Mouse (Mus musculus): ENCODE data around the gene Myg1.

Myg1 gene

GRCm38 (mm10) chr15:102341580-102341979 is 10.1 kb downstream of the Myg1 start:
- peak; percentile 32 for DNase-seq (ENCODE audit: extremely low read depth, insufficient read length, low spot score)

DNA sequence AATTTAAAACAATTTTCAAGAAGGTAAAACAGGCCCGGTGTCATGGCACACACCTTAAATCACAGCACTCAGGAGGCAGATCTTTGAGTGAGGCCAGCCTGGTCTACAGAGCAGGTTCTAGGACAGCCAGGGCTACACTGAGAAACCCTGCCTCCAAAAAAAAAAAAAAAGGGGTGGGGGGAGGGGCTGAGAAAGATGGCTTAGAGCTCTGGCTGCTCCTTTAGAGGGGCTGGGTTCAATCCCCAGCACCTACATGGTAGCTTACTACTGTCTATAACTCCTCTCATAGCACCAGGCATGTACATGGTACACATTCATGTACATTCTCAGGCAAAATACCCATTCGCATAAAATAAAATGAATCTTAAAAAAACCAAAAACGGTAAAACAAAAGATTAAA is 13.0 kb downstream of the Myg1 start:
- no peak for DNase-seq (ENCODE audit: extremely low read depth, insufficient read length, low spot score)

- peak; percentile 60 for DNase-seq (ENCODE audit: extremely low read depth, insufficient read length, low spot score)
Measured at GRCm38 (mm10) chr15:102346444-102346843, 14.9 kb downstream of the Myg1 start.

DNA sequence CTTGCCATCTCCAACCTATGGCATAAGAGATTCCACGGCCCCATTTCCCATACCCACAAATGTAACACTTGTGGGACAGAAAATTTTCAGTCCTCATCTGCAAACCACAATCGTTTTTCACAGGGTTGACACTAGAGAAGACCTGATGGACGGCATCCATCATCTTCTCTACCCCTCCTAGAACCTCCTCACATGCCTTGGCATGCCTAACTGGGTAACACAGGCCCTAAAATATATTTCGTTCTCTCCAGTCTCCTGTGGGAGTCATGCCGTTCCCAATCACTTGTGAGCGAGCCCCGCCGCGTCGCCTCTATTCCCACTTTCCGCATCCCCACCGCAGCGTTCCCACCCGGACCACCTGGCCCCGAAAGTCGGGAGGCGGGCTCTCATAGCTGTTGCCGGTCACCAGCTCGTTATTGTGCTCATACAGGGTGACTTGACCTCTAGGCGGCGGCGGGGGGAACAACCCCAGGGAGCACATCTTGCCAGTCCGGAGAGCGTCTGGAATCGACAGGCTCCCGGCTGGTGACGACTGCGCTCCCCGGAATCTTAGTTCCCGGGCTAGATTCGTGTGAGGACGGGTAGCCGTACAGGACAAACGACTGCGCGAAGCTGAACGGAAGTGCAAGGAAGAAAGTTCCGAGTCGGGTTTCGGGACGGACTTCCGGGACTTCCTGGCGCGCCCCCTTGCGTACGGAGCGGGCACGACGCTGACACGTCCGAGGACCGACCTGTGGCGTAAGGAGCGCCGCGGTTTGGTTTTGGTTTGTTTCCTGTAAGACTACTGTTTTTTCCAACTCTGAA is 18.8 kb downstream of the Myg1 start, which contains the start of gene Aaas:
Aaas (minus strand) TSS at position 634 of the 804 bp plus-strand sequence.
- peak; percentile 98 for DNase-seq (ENCODE audit: extremely low read depth, insufficient read length, low spot score)

- DNase-seq (ENCODE audit: extremely low read depth, insufficient read length, low spot score) = no peak
Measured at GRCm38 (mm10) chr15:102350942-102351291, 19.4 kb downstream of the Myg1 start.

DNA sequence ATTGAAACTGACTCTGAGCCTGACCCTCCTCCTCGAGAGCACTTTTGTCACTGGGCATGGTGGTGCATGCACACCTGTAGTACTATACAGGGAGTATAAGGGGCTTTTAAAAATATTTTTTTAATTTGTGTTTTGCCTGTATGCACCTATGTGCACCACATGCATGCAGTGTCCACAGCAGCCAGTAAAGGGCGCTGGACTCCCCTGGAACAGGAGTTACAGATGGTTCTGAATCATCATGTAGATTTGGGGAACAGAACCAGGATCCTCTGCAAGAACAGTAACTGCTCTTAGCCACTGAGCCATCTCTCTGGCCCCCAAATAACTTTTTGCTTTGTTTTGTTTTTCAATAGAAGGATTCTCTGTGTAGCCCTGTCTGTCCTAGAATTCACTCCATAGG is 20.7 kb downstream of the Myg1 start:
- DNase-seq (ENCODE audit: extremely low read depth, insufficient read length, low spot score) = no peak

DNA sequence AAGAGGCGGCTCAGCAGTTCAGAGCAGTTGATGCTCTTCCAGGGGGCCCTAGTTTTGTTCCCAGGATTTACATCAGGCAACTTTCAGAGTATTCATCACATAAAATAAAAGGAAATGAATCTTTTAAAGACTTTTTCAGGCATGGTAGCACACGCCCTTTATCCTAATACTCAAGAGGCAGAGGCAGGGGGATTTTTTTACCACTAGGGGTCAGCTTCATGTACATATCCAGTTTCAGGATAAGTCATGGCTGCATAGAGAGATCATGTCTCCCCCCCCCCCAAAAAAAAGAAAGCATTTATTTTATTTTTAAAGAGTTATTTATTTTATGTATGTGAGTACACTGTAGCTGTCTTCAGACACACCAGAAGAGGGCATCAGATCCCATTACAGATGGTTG is 22.5 kb downstream of the Myg1 start:
- DNase-seq (ENCODE audit: extremely low read depth, insufficient read length, low spot score) = no peak

DNA sequence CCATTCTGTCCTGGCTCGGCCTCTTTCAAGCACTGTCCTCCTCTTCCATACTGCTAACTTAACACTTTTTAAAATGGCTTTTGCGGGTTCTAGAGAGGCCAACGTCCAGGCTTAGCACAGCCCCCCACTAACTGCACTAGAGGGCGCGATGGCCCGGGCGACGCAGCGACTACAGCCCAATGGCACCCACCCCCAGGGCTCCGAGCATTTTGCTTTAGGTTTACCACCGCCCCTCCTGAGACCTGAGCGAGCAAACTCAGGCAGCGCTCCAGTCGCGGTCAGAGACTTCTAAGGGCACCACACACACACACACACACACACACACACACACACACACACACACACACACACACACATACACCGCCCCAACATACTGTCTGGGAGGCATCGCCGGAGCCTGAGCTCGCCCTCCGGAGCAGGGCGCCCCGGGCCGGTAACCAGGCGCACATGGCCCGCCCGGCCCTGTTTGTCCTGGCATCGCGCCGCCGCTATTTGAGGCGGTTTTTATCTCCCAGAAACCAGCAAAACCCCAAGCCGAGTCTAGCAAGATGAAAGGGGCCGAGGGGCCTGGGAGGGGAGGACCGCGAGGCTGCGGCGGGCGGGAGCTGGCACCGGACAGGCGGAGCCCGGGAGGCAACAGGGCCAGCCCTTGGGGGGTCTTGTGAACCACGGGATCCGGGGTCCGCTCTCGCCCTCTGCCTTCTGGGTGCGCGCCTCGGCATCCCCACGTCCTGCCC is 23.8 kb downstream of the Myg1 start:
- DNase-seq (ENCODE audit: extremely low read depth, insufficient read length, low spot score) = no peak

DNA sequence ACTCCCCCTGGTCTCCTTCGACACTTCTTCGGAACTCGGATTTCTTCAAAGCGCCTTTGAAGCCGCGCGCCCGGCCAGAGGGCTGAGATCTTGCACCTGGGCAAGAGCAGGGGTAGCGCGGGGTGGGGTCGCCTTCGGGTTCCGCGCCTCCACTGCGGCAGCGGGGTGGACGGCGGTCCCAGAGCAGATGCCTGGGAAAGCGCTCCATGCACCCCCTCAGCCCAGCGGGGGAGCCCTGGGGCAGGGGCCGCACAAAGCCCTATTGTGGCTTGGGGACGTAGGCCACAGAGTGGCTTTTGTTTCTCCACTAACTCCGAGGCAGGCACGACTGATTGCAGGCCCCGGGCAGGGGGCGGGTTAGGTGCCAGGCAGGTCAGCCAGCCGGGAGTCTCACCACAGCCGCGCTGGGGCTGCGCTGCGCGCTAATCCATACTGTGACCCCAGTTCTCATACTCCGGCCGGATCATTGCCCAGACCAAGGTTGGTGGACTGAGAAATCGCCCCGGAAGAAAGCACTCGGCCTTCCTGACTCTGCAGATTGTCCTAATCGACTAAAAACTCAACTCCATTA is 24.4 kb downstream of the Myg1 start:
- no peak for DNase-seq (ENCODE audit: extremely low read depth, insufficient read length, low spot score)

DNA sequence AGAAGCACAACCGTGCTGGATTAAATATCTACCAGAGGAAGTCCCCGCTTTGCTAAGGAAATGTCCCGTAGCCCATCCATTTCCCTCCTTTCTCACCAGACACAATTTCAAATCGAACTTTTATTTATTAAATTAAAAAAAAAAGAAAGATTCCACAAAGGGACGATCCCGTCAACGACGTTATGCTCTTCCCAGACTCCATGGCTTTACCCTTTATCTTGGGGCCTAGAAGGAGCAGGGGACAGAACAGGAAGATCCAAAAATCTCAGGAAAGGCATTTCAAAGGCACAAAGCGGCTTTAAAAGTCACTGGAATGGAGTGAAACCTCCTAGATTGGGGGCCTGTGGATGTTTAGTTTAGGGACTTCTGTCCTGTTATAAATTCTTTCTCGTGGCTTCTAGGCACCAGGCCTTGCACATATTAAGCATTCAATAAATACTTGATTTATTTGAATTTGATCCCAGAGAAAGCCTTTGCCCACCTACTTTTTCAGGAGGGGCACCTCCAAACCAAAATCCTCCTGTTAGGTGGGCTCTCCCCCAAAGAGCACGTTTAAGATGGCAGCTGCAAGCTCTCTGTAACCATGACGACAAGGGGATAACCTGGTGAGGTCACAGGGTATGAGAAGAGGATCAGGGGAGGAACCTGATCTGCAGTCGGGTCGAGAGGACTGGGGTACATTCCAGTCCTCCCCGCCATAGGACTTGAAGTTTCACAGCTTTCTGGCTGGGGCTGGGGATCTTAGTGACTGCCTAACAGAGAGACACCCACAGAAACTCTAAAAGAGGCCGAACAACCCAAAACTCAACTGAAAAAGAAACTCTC is 25.2 kb downstream of the Myg1 start:
- DNase-seq (ENCODE audit: extremely low read depth, insufficient read length, low spot score) = no peak

DNA sequence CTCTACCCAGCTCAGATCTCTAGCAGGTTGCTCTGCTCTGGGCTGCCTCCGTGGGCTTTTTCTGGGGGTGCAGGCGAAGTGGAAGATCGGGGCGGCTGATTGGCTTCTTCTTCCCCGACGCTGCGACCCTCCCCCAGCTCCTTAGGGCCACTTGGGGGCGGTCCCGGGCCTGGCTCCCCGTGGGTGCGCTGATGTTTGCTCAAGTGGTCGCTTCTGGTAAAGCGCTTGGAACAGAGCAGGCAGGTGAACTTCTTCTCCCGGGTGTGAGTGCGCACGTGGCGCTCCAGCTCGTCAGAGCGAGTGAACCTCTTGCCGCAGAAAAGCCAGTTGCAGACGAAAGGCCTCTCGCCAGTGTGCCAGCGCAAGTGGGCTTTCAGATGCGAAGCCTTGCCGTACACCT is 26.6 kb downstream of the Myg1 start:
- DNase-seq (ENCODE audit: extremely low read depth, insufficient read length, low spot score) = no peak

GRCm38 (mm10) chr15:102358834-102359233 is 27.3 kb downstream of the Myg1 start:
- DNase-seq (ENCODE audit: extremely low read depth, insufficient read length, low spot score) = peak; percentile 65

GRCm38 (mm10) chr15:102362648-102363047 is 31.1 kb downstream of the Myg1 start:
- DNase-seq (ENCODE audit: extremely low read depth, insufficient read length, low spot score) = no peak

DNA sequence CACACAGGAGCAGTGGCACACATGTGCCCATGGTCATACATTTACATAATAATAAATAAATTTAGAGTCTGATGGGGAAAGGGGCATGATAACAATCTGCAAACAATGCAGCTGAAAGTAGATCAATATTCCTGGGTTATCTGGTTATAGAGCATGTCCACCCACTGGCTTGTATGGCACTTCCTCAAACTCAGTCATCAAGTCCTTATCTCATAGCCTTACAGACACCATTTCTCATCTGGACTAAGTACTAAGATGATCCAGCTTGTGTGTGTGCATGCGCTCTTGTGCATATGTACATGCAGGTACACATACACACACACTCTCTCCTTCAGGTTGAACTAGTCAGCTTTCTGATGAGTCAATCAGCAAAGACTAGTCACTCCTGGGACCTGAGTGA is 33.2 kb downstream of the Myg1 start:
- no peak for DNase-seq (ENCODE audit: extremely low read depth, insufficient read length, low spot score)

DNA sequence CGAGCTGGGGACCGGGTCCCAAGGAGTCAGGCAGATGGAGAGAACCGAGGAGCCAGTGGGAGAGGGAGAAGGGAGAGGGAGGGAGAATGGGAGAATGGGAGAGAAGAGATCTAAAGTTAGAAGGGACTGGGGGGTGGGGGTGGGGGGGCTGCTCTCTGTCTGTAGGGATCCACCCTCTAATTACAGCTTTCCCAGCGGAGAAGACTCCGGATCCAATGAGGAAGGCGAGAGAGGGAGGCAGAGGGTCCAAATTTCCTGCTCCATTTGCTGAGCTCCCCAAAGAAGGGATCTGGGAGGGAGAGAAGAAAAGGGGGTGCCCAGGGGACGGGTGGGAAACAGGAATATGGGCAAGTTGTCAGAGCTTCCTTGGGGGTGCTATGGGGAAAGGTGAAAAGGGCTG is 34.7 kb downstream of the Myg1 start:
- DNase-seq (ENCODE audit: extremely low read depth, insufficient read length, low spot score) = no peak

- no peak for DNase-seq (ENCODE audit: extremely low read depth, insufficient read length, low spot score)
Measured at GRCm38 (mm10) chr15:102366733-102367344, 35.3 kb downstream of the Myg1 start, which contains the start of gene Sp7. TSS of gene Sp7 (minus strand) at chr15:102367182.

DNA sequence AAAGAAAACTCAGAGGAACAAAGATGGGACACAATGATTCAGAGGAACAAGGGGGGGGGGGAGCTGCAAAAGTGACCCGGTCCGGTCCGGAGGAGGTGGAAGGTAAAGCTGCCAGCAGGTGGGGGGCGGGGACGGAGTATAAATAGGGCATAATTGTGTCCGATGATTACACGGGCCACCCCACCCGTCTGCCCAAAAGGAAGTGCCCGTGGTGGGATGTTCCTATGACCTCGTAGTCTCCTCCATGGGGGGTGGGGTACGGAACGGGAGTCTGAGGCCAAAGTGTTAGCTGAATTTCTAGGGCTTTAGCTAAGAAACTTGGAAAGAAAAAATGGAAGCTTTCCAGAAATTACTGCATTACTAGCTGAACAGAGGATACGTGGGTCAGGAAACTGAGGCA is 38.5 kb downstream of the Myg1 start:
- no peak for DNase-seq (ENCODE audit: extremely low read depth, insufficient read length, low spot score)

GRCm38 (mm10) chr15:102370727-102371126 is 39.2 kb downstream of the Myg1 start:
- no peak for DNase-seq (ENCODE audit: extremely low read depth, insufficient read length, low spot score)

DNA sequence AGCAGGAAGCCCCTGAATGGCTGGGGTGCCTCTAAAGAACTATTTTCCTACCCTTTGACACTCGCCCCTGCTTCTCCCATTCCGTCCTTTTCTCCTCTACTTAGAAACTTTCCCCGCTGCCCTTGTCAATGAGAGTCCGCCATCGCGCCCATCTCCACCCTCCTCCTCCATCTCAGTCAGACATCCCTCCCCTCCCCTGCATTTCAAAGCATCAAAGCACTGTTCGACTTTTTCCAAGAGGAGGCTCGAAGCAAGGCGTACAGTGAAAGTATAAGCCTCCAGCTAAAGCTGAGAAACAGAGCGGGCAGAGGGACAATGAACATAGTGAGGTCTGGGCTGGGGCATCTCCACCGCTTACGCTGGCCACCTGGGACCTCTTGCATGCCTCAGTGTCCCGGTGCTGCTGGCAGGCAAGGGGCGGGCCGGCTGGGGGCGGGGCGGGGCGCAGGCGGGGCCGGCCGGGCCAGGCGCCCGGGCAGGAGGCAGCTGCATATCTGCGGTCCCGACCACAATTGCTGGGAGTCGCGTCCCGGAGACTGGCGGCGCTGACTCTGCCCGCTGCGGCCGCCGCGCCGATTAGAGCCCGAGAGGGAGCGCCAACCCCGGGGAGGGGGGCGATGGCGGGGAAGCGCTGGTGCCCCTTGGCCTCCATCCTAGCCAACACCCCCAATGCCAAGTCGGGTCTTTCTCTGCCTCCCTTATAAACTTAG is 45.1 kb downstream of the Myg1 start:
- DNase-seq (ENCODE audit: extremely low read depth, insufficient read length, low spot score) = peak; percentile 78

DNA sequence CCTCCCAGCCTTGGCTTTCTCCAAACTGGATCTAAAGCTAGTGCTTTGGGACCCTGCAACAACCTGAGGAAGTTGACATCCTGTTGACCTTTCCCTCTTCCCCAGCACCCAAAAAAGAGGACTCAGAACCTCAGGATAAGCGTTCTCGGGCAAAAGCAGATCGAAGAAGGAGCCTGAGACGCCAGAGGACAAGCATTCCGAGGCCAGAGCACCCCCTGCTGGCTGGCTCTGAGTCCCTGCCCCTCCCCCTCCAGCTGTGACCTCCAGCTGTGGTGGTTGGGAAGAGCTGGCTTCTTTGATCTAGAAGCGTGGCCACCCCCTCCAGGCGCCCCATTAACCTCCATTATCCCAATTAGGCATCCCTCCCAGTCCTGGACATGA is 45.6 kb downstream of the Myg1 start:
- peak; percentile 79 for DNase-seq (ENCODE audit: extremely low read depth, insufficient read length, low spot score)

All from 3134 (cell line).